Mouse (Mus musculus): Measurements from ENCODE around the gene Ccdc12. TPM values are rescaled to one million over a fixed set of nuclear protein-coding genes. Genes with fewer than 3 reads are reported as not detected.
A peak's percentile ranks its signal among the peaks of the same experiment; 100 is the strongest.

Ccdc12 gene
- polyA plus RNA-seq, 1 experiment from 2014 or later = 106 TPM

DNA sequence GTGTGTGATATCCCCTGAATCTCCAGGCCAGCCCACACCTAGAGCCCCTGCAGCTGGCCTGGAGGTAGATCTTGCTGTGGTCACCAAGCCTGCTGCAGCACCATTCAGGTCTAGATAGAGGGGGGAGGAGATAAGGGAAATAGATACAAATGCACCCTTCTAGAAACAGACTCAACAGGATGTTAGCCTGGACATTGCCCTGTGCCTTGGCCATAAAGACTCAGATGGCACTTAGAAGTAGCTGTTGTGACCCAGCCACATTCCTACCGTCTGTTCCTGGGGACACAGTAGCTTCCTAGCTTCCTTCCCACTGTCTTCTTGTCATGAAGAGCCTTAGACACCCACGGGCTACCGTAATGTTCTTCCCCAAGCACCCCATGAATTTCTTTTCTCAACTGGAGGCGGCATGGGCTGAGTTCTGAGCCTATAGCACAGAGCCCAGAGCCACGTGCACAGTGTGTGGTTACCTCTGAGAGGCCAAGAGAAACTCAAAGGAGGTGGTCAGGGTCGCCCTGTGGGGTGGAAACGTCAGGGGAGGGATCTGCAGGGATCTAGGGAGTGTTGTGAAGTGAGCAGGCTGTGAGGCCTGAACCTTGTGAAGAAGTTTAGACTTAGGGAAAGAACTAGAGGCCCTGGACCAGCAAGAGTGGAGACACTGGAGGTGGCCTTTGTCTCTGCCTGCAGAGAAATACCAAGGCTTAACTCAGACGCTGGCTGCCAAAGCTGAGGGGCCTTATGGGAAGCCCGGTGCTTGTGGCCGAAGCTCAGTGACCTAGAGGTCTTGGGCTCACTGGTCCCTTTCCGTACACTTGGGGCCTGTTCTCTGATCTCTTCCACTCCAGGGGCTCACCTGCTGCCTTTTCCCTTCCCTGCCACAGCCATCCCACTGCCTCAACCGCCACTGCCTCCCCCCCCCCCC, 45.1 kb downstream of the Ccdc12 start:
- no peak for DNase-seq
- H3K4me3 ChIP-seq (replicated peaks; ENCODE audit: low read depth, low read length) = no peak overlapping the region
- H3K27ac ChIP-seq (replicated peaks; ENCODE audit: low read depth, low read length) = no peak overlapping the region
- no peak overlapping the region for H3K4me2 ChIP-seq (ENCODE audit: low read length)
- H3K4me1 ChIP-seq (ENCODE audit: control insufficient read depth, insufficient read depth, low read length) = no peaks in the 10 kb centered on the region
- no peak overlapping the region for H3K9ac ChIP-seq (replicated peaks; ENCODE audit: low read length)
- WGBS = 76% methylated on average over 11 of the region's 12 CpGs
- no peaks in the 10 kb centered on the region for H3K27me3 ChIP-seq (ENCODE audit: control insufficient read depth, insufficient read depth, low read length)
- H3K36me3 ChIP-seq (ENCODE audit: control insufficient read depth, insufficient read depth, low read length) = peaks cover 7% of the 10 kb centered on the region
- no peaks in the 10 kb centered on the region for H3K9me3 ChIP-seq (ENCODE audit: control insufficient read depth, low read length)
- ATAC-seq (ENCODE audit: low FRiP score, low TSS enrichment) = no peak

- Histone ChIP-seq H3K4me3 (replicated peaks; ENCODE audit: low read depth, low read length) (no peak overlapping the region), H3K9me3 (ENCODE audit: control insufficient read depth, low read length) (no peaks in the 10 kb centered on the region), H3K4me1 (ENCODE audit: control insufficient read depth, insufficient read depth, low read length) (no peaks in the 10 kb centered on the region), H3K27ac (replicated peaks; ENCODE audit: low read depth, low read length) (no peak overlapping the region), H3K4me2 (ENCODE audit: low read length) (no peak overlapping the region), H3K9ac (replicated peaks; ENCODE audit: low read length) (no peak overlapping the region), H3K27me3 (ENCODE audit: control insufficient read depth, insufficient read depth, low read length) (no peaks in the 10 kb centered on the region), H3K36me3 (ENCODE audit: control insufficient read depth, insufficient read depth, low read length) (peaks cover 4% of the 10 kb centered on the region; the same call in 1 of the 2 replicates)
- WGBS = 89% methylated on average over 1 of the region's 1 CpGs
- DNase-seq (peak; percentile 13), ATAC-seq (ENCODE audit: low FRiP score, low TSS enrichment) (no peak)
These were observed 46.5 kb downstream of the Ccdc12 start for GRCm38 (mm10) chr9:110702848-110703247.

DNA sequence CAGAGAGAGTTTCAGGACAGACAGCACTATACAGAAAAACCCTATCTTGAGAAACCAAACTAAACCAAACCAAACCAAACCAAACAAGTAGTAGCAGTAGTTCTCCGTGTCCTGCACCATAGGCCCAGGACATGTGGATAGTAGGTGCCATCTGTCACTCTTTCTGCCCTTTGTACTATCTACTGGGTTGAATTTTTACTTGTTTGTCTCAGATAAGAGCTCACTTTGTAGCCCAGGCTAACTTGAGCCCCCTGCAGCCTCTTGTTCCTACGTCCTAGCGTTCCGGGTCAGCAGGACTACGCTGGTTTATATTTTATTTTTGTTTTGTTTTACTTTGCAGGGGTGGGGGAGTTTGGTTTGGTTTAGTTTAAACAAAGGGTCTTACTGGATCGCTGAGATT, 47.6 kb downstream of the Ccdc12 start:
- Histone ChIP-seq H3K36me3 (ENCODE audit: control insufficient read depth, insufficient read depth, low read length) (peaks cover 4% of the 10 kb centered on the region; the same call in 1 of the 2 replicates), H3K4me1 (ENCODE audit: control insufficient read depth, insufficient read depth, low read length) (no peaks in the 10 kb centered on the region), H3K27me3 (ENCODE audit: control insufficient read depth, insufficient read depth, low read length) (no peaks in the 10 kb centered on the region), H3K9ac (replicated peaks; ENCODE audit: low read length) (no peak overlapping the region), H3K9me3 (ENCODE audit: control insufficient read depth, low read length) (no peaks in the 10 kb centered on the region), H3K27ac (replicated peaks; ENCODE audit: low read depth, low read length) (no peak overlapping the region), H3K4me2 (ENCODE audit: low read length) (no peak overlapping the region), H3K4me3 (replicated peaks; ENCODE audit: low read depth, low read length) (no peak overlapping the region)
- WGBS = 91% methylated on average over 6 of the region's 6 CpGs
- no peak for DNase-seq
- ATAC-seq (ENCODE audit: low FRiP score, low TSS enrichment) = no peak

DNA sequence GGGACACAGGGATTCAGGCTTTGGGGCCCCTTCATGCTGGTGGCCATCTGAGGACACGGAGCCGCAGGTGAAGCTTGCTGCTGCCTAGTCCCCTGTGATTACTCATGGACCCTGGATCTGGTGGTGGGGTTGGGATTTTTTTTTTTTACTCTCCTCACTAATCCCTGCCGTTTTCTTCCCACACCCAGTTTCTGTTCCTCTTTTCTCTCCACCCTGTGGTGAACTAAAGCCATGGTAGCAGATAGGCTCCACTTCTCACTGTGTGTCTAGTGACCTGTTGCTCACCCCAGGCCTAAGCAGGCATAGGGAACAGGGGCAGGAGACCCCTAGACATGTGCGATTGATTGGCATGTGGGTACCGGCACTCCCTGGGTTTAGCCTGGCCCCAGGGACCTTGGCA, 50.5 kb downstream of the Ccdc12 start:
- no peak overlapping the region for H3K4me3 ChIP-seq (replicated peaks; ENCODE audit: low read depth, low read length)
- no peaks in the 10 kb centered on the region for H3K4me1 ChIP-seq (ENCODE audit: control insufficient read depth, insufficient read depth, low read length)
- no peak overlapping the region for H3K4me2 ChIP-seq (ENCODE audit: low read length)
- H3K27me3 ChIP-seq (ENCODE audit: control insufficient read depth, insufficient read depth, low read length) = no peaks in the 10 kb centered on the region
- H3K9me3 ChIP-seq (ENCODE audit: control insufficient read depth, low read length) = no peaks in the 10 kb centered on the region
- H3K27ac ChIP-seq (replicated peaks; ENCODE audit: low read depth, low read length) = no peak overlapping the region
- WGBS = 91% methylated on average over 5 of the region's 5 CpGs
- ATAC-seq (ENCODE audit: low FRiP score, low TSS enrichment) = no peak
- peaks cover 11% of the 10 kb centered on the region for H3K36me3 ChIP-seq (ENCODE audit: control insufficient read depth, insufficient read depth, low read length)
- DNase-seq = no peak
- H3K9ac ChIP-seq (replicated peaks; ENCODE audit: low read length) = no peak overlapping the region

DNA sequence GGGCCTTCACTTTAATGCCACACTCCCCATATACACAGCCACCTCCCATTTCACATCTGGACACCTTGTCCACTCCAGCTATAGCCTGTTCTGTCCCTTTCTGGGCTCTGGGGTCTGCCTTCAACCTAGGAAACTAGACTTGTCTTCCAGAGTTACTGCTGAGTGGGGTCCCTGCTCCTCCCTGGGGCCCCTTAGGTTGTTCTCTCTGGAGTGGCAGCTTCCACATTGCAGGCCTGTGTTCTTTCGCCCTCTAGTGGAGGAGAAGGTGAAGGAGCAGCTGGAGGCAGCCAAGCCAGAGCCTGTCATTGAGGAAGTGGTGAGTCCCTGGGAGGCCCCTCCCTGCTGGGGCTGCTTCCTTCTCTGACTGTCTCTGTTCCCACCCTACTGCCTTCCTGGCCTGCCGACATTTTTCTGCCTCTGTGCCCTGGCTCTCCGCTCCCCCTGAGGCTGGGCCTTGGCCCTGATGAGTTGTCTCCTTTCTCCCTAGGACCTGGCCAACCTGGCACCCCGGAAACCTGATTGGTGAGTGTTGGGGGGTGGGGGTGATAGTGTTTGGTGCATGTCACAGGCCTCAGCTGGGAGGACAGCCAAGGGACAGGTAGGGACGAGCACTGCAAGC, 53.4 kb downstream of the Ccdc12 start:
- H3K9ac ChIP-seq (replicated peaks; ENCODE audit: low read length) = no peak overlapping the region
- DNase-seq (peak; percentile 86), ATAC-seq (ENCODE audit: low FRiP score, low TSS enrichment) (peak; percentile 73; the same call in 1 of the 2 replicates)
- 53% methylated on average over 5 of the region's 5 CpGs for WGBS
- no peak overlapping the region for H3K27ac ChIP-seq (replicated peaks; ENCODE audit: low read depth, low read length)
- peaks cover 28% of the 10 kb centered on the region for H3K36me3 ChIP-seq (ENCODE audit: control insufficient read depth, insufficient read depth, low read length)
- no peaks in the 10 kb centered on the region for H3K4me1 ChIP-seq (ENCODE audit: control insufficient read depth, insufficient read depth, low read length)
- no peaks in the 10 kb centered on the region for H3K27me3 ChIP-seq (ENCODE audit: control insufficient read depth, insufficient read depth, low read length)
- H3K4me2 ChIP-seq (ENCODE audit: low read length) = no peak overlapping the region
- H3K9me3 ChIP-seq (ENCODE audit: control insufficient read depth, low read length) = no peaks in the 10 kb centered on the region
- no peak overlapping the region for H3K4me3 ChIP-seq (replicated peaks; ENCODE audit: low read depth, low read length)

- no peak overlapping the region for H3K4me3 ChIP-seq (replicated peaks; ENCODE audit: low read depth, low read length)
- no peak overlapping the region for H3K27ac ChIP-seq (replicated peaks; ENCODE audit: low read depth, low read length)
- no peaks in the 10 kb centered on the region for H3K9me3 ChIP-seq (ENCODE audit: control insufficient read depth, low read length)
- DNase-seq = no peak
- 93% methylated on average over 1 of the region's 1 CpGs for WGBS
- no peak for ATAC-seq (ENCODE audit: low FRiP score, low TSS enrichment)
- H3K4me2 ChIP-seq (ENCODE audit: low read length) = no peak overlapping the region
- H3K9ac ChIP-seq (replicated peaks; ENCODE audit: low read length) = no peak overlapping the region
- H3K27me3 ChIP-seq (ENCODE audit: control insufficient read depth, insufficient read depth, low read length) = no peaks in the 10 kb centered on the region
- peaks cover 37% of the 10 kb centered on the region for H3K36me3 ChIP-seq (ENCODE audit: control insufficient read depth, insufficient read depth, low read length)
- no peaks in the 10 kb centered on the region for H3K4me1 ChIP-seq (ENCODE audit: control insufficient read depth, insufficient read depth, low read length)
These were observed 55.2 kb downstream of the Ccdc12 start for GRCm38 (mm10) chr9:110711532-110711931.

DNA sequence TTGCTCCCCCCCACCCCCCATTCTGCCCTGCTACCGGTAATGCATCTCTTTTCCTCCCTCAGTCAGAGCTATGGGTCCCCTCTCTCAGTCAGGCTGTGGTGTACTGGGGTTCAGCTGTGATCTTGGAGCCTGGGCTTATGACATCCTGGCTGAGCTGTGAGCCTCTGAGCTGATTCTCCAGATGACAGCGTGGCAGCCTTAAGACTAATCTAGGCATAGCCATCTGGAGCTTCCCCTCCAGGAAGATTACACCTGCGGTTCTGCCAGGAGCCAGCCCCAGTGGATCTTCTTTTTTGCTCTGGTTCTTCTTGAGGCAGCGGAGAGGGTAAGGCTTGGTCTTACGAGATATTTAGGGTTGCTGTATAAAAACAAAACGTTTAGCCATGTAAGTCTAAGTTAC, 55.7 kb downstream of the Ccdc12 start:
- H3K4me2 ChIP-seq (ENCODE audit: low read length) = no peak overlapping the region
- H3K9ac ChIP-seq (replicated peaks; ENCODE audit: low read length) = no peak overlapping the region
- no peak for ATAC-seq (ENCODE audit: low FRiP score, low TSS enrichment)
- no peaks in the 10 kb centered on the region for H3K9me3 ChIP-seq (ENCODE audit: control insufficient read depth, low read length)
- H3K27me3 ChIP-seq (ENCODE audit: control insufficient read depth, insufficient read depth, low read length) = no peaks in the 10 kb centered on the region
- H3K27ac ChIP-seq (replicated peaks; ENCODE audit: low read depth, low read length) = no peak overlapping the region
- H3K36me3 ChIP-seq (ENCODE audit: control insufficient read depth, insufficient read depth, low read length) = peaks cover 38% of the 10 kb centered on the region
- 93% methylated on average over 6 of the region's 6 CpGs for WGBS
- H3K4me3 ChIP-seq (replicated peaks; ENCODE audit: low read depth, low read length) = no peak overlapping the region
- H3K4me1 ChIP-seq (ENCODE audit: control insufficient read depth, insufficient read depth, low read length) = no peaks in the 10 kb centered on the region
- DNase-seq = no peak

DNA sequence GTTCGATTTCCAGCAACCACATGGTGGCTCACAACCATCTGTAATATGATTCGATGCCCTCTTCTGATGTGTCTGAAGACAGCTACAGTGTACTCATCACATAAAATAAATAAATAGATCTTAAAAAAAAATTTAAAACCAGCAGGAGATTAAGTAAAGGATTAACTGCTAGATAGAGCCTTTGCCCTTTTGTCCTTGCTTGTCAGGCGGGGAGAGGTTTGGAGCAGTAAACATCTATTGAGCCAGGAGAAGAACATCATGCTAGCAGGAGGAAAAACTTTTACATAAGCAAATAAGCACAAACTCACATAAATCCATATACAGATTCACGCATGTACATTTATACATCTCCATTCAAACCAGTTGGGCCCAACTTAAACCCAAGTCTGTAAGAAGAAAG, 56.2 kb downstream of the Ccdc12 start:
- H3K4me3 ChIP-seq (replicated peaks; ENCODE audit: low read depth, low read length) = no peak overlapping the region
- peaks cover 38% of the 10 kb centered on the region for H3K36me3 ChIP-seq (ENCODE audit: control insufficient read depth, insufficient read depth, low read length)
- H3K9me3 ChIP-seq (ENCODE audit: control insufficient read depth, low read length) = no peaks in the 10 kb centered on the region
- DNase-seq = no peak
- no peaks in the 10 kb centered on the region for H3K4me1 ChIP-seq (ENCODE audit: control insufficient read depth, insufficient read depth, low read length)
- no peak for ATAC-seq (ENCODE audit: low FRiP score, low TSS enrichment)
- 90% methylated on average over 4 of the region's 4 CpGs for WGBS
- no peak overlapping the region for H3K4me2 ChIP-seq (ENCODE audit: low read length)
- H3K9ac ChIP-seq (replicated peaks; ENCODE audit: low read length) = no peak overlapping the region
- H3K27ac ChIP-seq (replicated peaks; ENCODE audit: low read depth, low read length) = no peak overlapping the region
- no peaks in the 10 kb centered on the region for H3K27me3 ChIP-seq (ENCODE audit: control insufficient read depth, insufficient read depth, low read length)

- H3K27ac ChIP-seq (replicated peaks; ENCODE audit: low read depth, low read length) = no peak overlapping the region
- WGBS = 85% methylated on average over 1 of the region's 1 CpGs
- no peaks in the 10 kb centered on the region for H3K9me3 ChIP-seq (ENCODE audit: control insufficient read depth, low read length)
- H3K9ac ChIP-seq (replicated peaks; ENCODE audit: low read length) = no peak overlapping the region
- H3K4me1 ChIP-seq (ENCODE audit: control insufficient read depth, insufficient read depth, low read length) = no peaks in the 10 kb centered on the region
- no peak overlapping the region for H3K4me3 ChIP-seq (replicated peaks; ENCODE audit: low read depth, low read length)
- ATAC-seq (ENCODE audit: low FRiP score, low TSS enrichment) (no peak), DNase-seq (no peak)
- H3K36me3 ChIP-seq (ENCODE audit: control insufficient read depth, insufficient read depth, low read length) = peaks cover 40% of the 10 kb centered on the region
- H3K4me2 ChIP-seq (ENCODE audit: low read length) = no peak overlapping the region
- no peaks in the 10 kb centered on the region for H3K27me3 ChIP-seq (ENCODE audit: control insufficient read depth, insufficient read depth, low read length)
These were observed 57.1 kb downstream of the Ccdc12 start for GRCm38 (mm10) chr9:110713389-110713788.

Measured in midbrain, embryonic 14.5 days (tissue).